Mouse (Mus musculus): ENCODE data around the gene Trim41. TPM values are rescaled to one million over a fixed set of nuclear protein-coding genes. Genes with fewer than 3 reads are reported as not detected.

Gene Trim41
- polyA plus RNA-seq, 1 experiment from 2014 or later = 5.9 TPM

- Histone ChIP-seq H3K27ac (ENCODE audit: low read length) (no peak overlapping the region), H3K9ac (ENCODE audit: low read depth, low read length) (no peak overlapping the region), H3K4me3 (ENCODE audit: low read length) (no peak overlapping the region), H3K4me1 (ENCODE audit: control insufficient read depth, insufficient read depth, low read length) (no peaks in the 10 kb centered on the region; the same call in 1 of the 2 replicates), H3K36me3 (ENCODE audit: control insufficient read depth, insufficient read depth, low read length) (no peaks in the 10 kb centered on the region), H3K4me2 (ENCODE audit: low read depth, low read length) (no peak overlapping the region), H3K27me3 (replicated peaks; ENCODE audit: control insufficient read depth, insufficient read depth, low read length) (no peaks in the 10 kb centered on the region), H3K9me3 (ENCODE audit: control insufficient read depth, low read length) (no peaks in the 10 kb centered on the region)
- 90% methylated on average over 5 of the region's 5 CpGs for WGBS
- no peak for ATAC-seq
Measured at GRCm38 (mm10) chr11:48789215-48789614, 27.9 kb downstream of the Trim41 start.

- Histone ChIP-seq H3K9me3 (ENCODE audit: control insufficient read depth, low read length) (no peaks in the 10 kb centered on the region), H3K4me1 (ENCODE audit: control insufficient read depth, insufficient read depth, low read length) (no peaks in the 10 kb centered on the region; the same call in 1 of the 2 replicates), H3K27me3 (replicated peaks; ENCODE audit: control insufficient read depth, insufficient read depth, low read length) (no peaks in the 10 kb centered on the region), H3K27ac (ENCODE audit: low read length) (no peak overlapping the region), H3K4me3 (ENCODE audit: low read length) (peak overlapping the region; percentile 40), H3K4me2 (ENCODE audit: low read depth, low read length) (peak overlapping the region; percentile 45), H3K9ac (ENCODE audit: low read depth, low read length) (peak overlapping the region; percentile 44; the same call in 1 of the 2 replicates), H3K36me3 (ENCODE audit: control insufficient read depth, insufficient read depth, low read length) (no peaks in the 10 kb centered on the region)
- peak; percentile 55 for ATAC-seq
- WGBS = 9% methylated on average over 16 of the region's 16 CpGs
Measured at GRCm38 (mm10) chr11:48788311-48789089, 28.7 kb downstream of the Trim41 start.

- Histone ChIP-seq H3K4me2 (ENCODE audit: low read depth, low read length) (peak overlapping the region; percentile 45; the same call in 1 of the 2 replicates), H3K9ac (ENCODE audit: low read depth, low read length) (no peak overlapping the region), H3K27me3 (replicated peaks; ENCODE audit: control insufficient read depth, insufficient read depth, low read length) (no peaks in the 10 kb centered on the region), H3K4me1 (ENCODE audit: control insufficient read depth, insufficient read depth, low read length) (no peaks in the 10 kb centered on the region; the same call in 1 of the 2 replicates), H3K9me3 (ENCODE audit: control insufficient read depth, low read length) (no peaks in the 10 kb centered on the region), H3K27ac (ENCODE audit: low read length) (no peak overlapping the region), H3K4me3 (ENCODE audit: low read length) (peak overlapping the region; percentile 40; the same call in 1 of the 2 replicates), H3K36me3 (ENCODE audit: control insufficient read depth, insufficient read depth, low read length) (no peaks in the 10 kb centered on the region)
- WGBS = 49% methylated on average over 10 of the region's 10 CpGs
- peak; percentile 39; the same call in 1 of the 2 replicates for ATAC-seq
Measured at GRCm38 (mm10) chr11:48787455-48788211, 29.5 kb downstream of the Trim41 start.

GRCm38 (mm10) chr11:48782243-48782642, 34.9 kb downstream of the Trim41 start:
- Histone ChIP-seq H3K27me3 (replicated peaks; ENCODE audit: control insufficient read depth, insufficient read depth, low read length) (no peaks in the 10 kb centered on the region), H3K4me2 (ENCODE audit: low read depth, low read length) (no peak overlapping the region), H3K9ac (ENCODE audit: low read depth, low read length) (no peak overlapping the region), H3K4me3 (ENCODE audit: low read length) (no peak overlapping the region), H3K4me1 (ENCODE audit: control insufficient read depth, insufficient read depth, low read length) (no peaks in the 10 kb centered on the region), H3K27ac (ENCODE audit: low read length) (no peak overlapping the region), H3K36me3 (ENCODE audit: control insufficient read depth, insufficient read depth, low read length) (no peaks in the 10 kb centered on the region), H3K9me3 (ENCODE audit: control insufficient read depth, low read length) (no peaks in the 10 kb centered on the region)
- 88% methylated on average over 4 of the region's 4 CpGs for WGBS
- no peak for ATAC-seq

- H3K4me3 ChIP-seq (ENCODE audit: low read length) = no peak overlapping the region
- H3K4me2 ChIP-seq (ENCODE audit: low read depth, low read length) = no peak overlapping the region
- H3K36me3 ChIP-seq (ENCODE audit: control insufficient read depth, insufficient read depth, low read length) = no peaks in the 10 kb centered on the region
- ATAC-seq = no peak
- WGBS = 42% methylated on average over 7 of the region's 7 CpGs
- no peaks in the 10 kb centered on the region; the same call in 1 of the 2 replicates for H3K27me3 ChIP-seq (replicated peaks; ENCODE audit: control insufficient read depth, insufficient read depth, low read length)
- no peak overlapping the region for H3K27ac ChIP-seq (ENCODE audit: low read length)
- H3K4me1 ChIP-seq (ENCODE audit: control insufficient read depth, insufficient read depth, low read length) = no peaks in the 10 kb centered on the region; the same call in 1 of the 2 replicates
- H3K9ac ChIP-seq (ENCODE audit: low read depth, low read length) = no peak overlapping the region
- H3K9me3 ChIP-seq (ENCODE audit: control insufficient read depth, low read length) = no peaks in the 10 kb centered on the region
Measured at GRCm38 (mm10) chr11:48779450-48779849, 37.7 kb downstream of the Trim41 start.

GRCm38 (mm10) chr11:48777303-48777702, 39.9 kb downstream of the Trim41 start:
- no peaks in the 10 kb centered on the region for H3K9me3 ChIP-seq (ENCODE audit: control insufficient read depth, low read length)
- H3K27ac ChIP-seq (ENCODE audit: low read length) = no peak overlapping the region
- H3K4me2 ChIP-seq (ENCODE audit: low read depth, low read length) = no peak overlapping the region
- H3K9ac ChIP-seq (ENCODE audit: low read depth, low read length) = no peak overlapping the region
- H3K27me3 ChIP-seq (replicated peaks; ENCODE audit: control insufficient read depth, insufficient read depth, low read length) = no peaks in the 10 kb centered on the region; the same call in 1 of the 2 replicates
- no peaks in the 10 kb centered on the region; the same call in 1 of the 2 replicates for H3K4me1 ChIP-seq (ENCODE audit: control insufficient read depth, insufficient read depth, low read length)
- H3K36me3 ChIP-seq (ENCODE audit: control insufficient read depth, insufficient read depth, low read length) = no peaks in the 10 kb centered on the region
- WGBS = 87% methylated on average over 9 of the region's 9 CpGs
- no peak for ATAC-seq
- no peak overlapping the region for H3K4me3 ChIP-seq (ENCODE audit: low read length)

GRCm38 (mm10) chr11:48776664-48777063, 40.5 kb downstream of the Trim41 start:
- H3K4me3 ChIP-seq (ENCODE audit: low read length) = no peak overlapping the region
- H3K36me3 ChIP-seq (ENCODE audit: control insufficient read depth, insufficient read depth, low read length) = no peaks in the 10 kb centered on the region
- H3K4me1 ChIP-seq (ENCODE audit: control insufficient read depth, insufficient read depth, low read length) = no peaks in the 10 kb centered on the region; the same call in 1 of the 2 replicates
- H3K27me3 ChIP-seq (replicated peaks; ENCODE audit: control insufficient read depth, insufficient read depth, low read length) = no peaks in the 10 kb centered on the region; the same call in 1 of the 2 replicates
- no peak overlapping the region for H3K4me2 ChIP-seq (ENCODE audit: low read depth, low read length)
- no peak for ATAC-seq
- H3K27ac ChIP-seq (ENCODE audit: low read length) = no peak overlapping the region
- H3K9me3 ChIP-seq (ENCODE audit: control insufficient read depth, low read length) = no peaks in the 10 kb centered on the region
- H3K9ac ChIP-seq (ENCODE audit: low read depth, low read length) = no peak overlapping the region
- WGBS = 52% methylated on average over 9 of the region's 9 CpGs

GRCm38 (mm10) chr11:48775483-48775882, 41.7 kb downstream of the Trim41 start:
- no peak overlapping the region for H3K4me2 ChIP-seq (ENCODE audit: low read depth, low read length)
- no peaks in the 10 kb centered on the region; the same call in 1 of the 2 replicates for H3K4me1 ChIP-seq (ENCODE audit: control insufficient read depth, insufficient read depth, low read length)
- no peaks in the 10 kb centered on the region for H3K36me3 ChIP-seq (ENCODE audit: control insufficient read depth, insufficient read depth, low read length)
- H3K27me3 ChIP-seq (replicated peaks; ENCODE audit: control insufficient read depth, insufficient read depth, low read length) = no peaks in the 10 kb centered on the region; the same call in 1 of the 2 replicates
- H3K9me3 ChIP-seq (ENCODE audit: control insufficient read depth, low read length) = no peaks in the 10 kb centered on the region
- H3K4me3 ChIP-seq (ENCODE audit: low read length) = no peak overlapping the region
- H3K27ac ChIP-seq (ENCODE audit: low read length) = no peak overlapping the region
- no peak overlapping the region for H3K9ac ChIP-seq (ENCODE audit: low read depth, low read length)
- WGBS = 5% methylated on average over 7 of the region's 7 CpGs
- ATAC-seq = no peak

All from intestine, embryonic 16.5 days (tissue).